Mouse (Mus musculus): ENCODE measurements around the gene Calml4. TPM values are rescaled to one million over a fixed set of nuclear protein-coding genes. Genes with fewer than 3 reads are reported as not detected.
"Not testable (repeated sequence)": the region's sequence is repeated elsewhere in the genome, so short reads cannot be mapped to it uniquely, and the experiment has no call there.

The Calml4 gene
- total RNA-seq (2021) = 1 to 10 TPM; 2.4 to 2.9 TPM
- long read RNA-seq, experiment 1, partial matches to known transcripts = 1 of 1 reads
- long read RNA-seq, experiment 1, other reads (novel, unspliced or antisense) = 0 of 1 reads
- long read RNA-seq, experiment 2, partial matches to known transcripts = 2 of 4 reads
- long read RNA-seq, experiment 2, other reads (novel, unspliced or antisense) = 0 of 4 reads

- intact Hi-C loops (cut with DNase I) = no loop called here
- DNase-seq = peak; percentile 72 to 84
Measured at GRCm38 (mm10) chr9:62857719-62858261, at the start of gene Calml4. Gene Calml4 (plus strand): TSS chr9:62858080.

- intact Hi-C loops (cut with DNase I) = no loop called here
- no peak for DNase-seq
Measured at GRCm38 (mm10) chr9:62810095-62810494, 47.8 kb upstream of the Calml4 start.

GRCm38 (mm10) chr9:62810543-62811515 lies 47.1 kb upstream of the Calml4 start:
- intact Hi-C loops (cut with DNase I) = no loop called here
- DNase-seq = no peak

GRCm38 (mm10) chr9:62811516-62812121 lies 46.3 kb upstream of the Calml4 start, which contains the start of gene Fem1b:
Gene Fem1b (minus strand): TSS chr9:62811934.
- intact Hi-C loops (cut with DNase I) = no loop called here
- DNase-seq = peak; percentile 90

- intact Hi-C loops (cut with DNase I) = no loop called here
- DNase-seq = no peak
Measured at GRCm38 (mm10) chr9:62812216-62813049, 45.4 kb upstream of the Calml4 start.

- DNase-seq = no peak
- intact Hi-C loops (cut with DNase I) = no loop called here
Measured at GRCm38 (mm10) chr9:62814751-62815150, 43.1 kb upstream of the Calml4 start.

GRCm38 (mm10) chr9:62816323-62817098 lies 41.4 kb upstream of the Calml4 start:
- intact Hi-C loops (cut with DNase I) = no loop called here
- no peak for DNase-seq

- intact Hi-C loops (cut with DNase I) = no loop called here
- DNase-seq = peak; percentile 49 to 73
Measured at GRCm38 (mm10) chr9:62817099-62817571, 40.7 kb upstream of the Calml4 start.

GRCm38 (mm10) chr9:62817828-62818614 lies 39.9 kb upstream of the Calml4 start:
- intact Hi-C loops (cut with DNase I) = no loop called here

GRCm38 (mm10) chr9:62819494-62819893 lies 38.4 kb upstream of the Calml4 start:
- no peak for DNase-seq
- intact Hi-C loops (cut with DNase I) = no loop called here

More at GRCm38 (mm10) chr9:62817828-62818614, 39.9 kb upstream of the Calml4 start:
- no peak for DNase-seq

GRCm38 (mm10) chr9:62819910-62820309 lies 38.0 kb upstream of the Calml4 start:
- intact Hi-C loops (cut with DNase I); DNase-seq: not testable (repeated sequence)

- intact Hi-C loops (cut with DNase I) = no loop called here
- no peak for DNase-seq
Measured at GRCm38 (mm10) chr9:62820829-62821228, 37.1 kb upstream of the Calml4 start.

- no peak for DNase-seq
- intact Hi-C loops (cut with DNase I) = no loop called here
Measured at GRCm38 (mm10) chr9:62821811-62822210, 36.1 kb upstream of the Calml4 start.

GRCm38 (mm10) chr9:62825791-62826393 lies 32.0 kb upstream of the Calml4 start:
- DNase-seq = no peak
- intact Hi-C loops (cut with DNase I) = loop anchor here (5.0 kb wide), 2 partner anchors 44 to 84 kb away; no protein-coding TSS in a partner anchor

GRCm38 (mm10) chr9:62826456-62826855 lies 31.4 kb upstream of the Calml4 start:
- intact Hi-C loops (cut with DNase I) = loop anchor here (5.0 kb wide), 2 partner anchors 44 to 84 kb away; no protein-coding TSS in a partner anchor
- DNase-seq = no peak

- DNase-seq = no peak
- intact Hi-C loops (cut with DNase I) = loop anchor here (5.0 kb wide), 2 partner anchors 46 to 86 kb away; no protein-coding TSS in a partner anchor
Measured at GRCm38 (mm10) chr9:62827939-62828652, 29.8 kb upstream of the Calml4 start.

- intact Hi-C loops (cut with DNase I) = loop anchor here (5.0 kb wide), 2 partner anchors 46 to 86 kb away; no protein-coding TSS in a partner anchor
- DNase-seq = peak; percentile 98 to 99
Measured at GRCm38 (mm10) chr9:62828662-62829086, 29.2 kb upstream of the Calml4 start.
